Mouse (Mus musculus) thymus, adult 2 months (tissue): ENCODE measurements around the gene Mmp14. TPM values are rescaled to one million over a fixed set of nuclear protein-coding genes. Genes with fewer than 3 reads are reported as not detected.
A peak's percentile ranks its signal among the peaks of the same experiment; 100 is the strongest.

Source experiments
- DNase-seq: peaks from one replicate; pipeline ENCODE4 v3.0.0; 2021
- H3K27ac ChIP-seq: fragments of 200-500 bp; 2 replicates; pipeline ENCODE4 v1.5.1; 2012; ENCODE audit warnings: low read length, control low read depth; ENCODE audit not compliant: control insufficient read depth, insufficient read depth
- H3K27me3 ChIP-seq: fragments of 200-500 bp; 2 replicates; pipeline ENCODE4 v1.6.1; 2012; ENCODE audit warnings: mild to moderate bottlenecking, low read length, moderate library complexity, mixed read lengths; ENCODE audit not compliant: control insufficient read depth, insufficient read depth
- H3K36me3 ChIP-seq: fragments of 200-500 bp; 2 replicates; pipeline ENCODE4 v1.6.1; 2012; ENCODE audit warnings: mild to moderate bottlenecking, low read length, moderate library complexity; ENCODE audit not compliant: control insufficient read depth, insufficient read depth
- H3K4me1 ChIP-seq: fragments of 200-500 bp; replicated peaks from 2 replicates; pipeline ENCODE4 v1.6.1; 2012; ENCODE audit warnings: low read length; ENCODE audit not compliant: control insufficient read depth, insufficient read depth
- H3K4me3 ChIP-seq: fragments of 200-500 bp; 2 replicates; pipeline ENCODE4 v1.5.1; 2012; ENCODE audit warnings: mild to moderate bottlenecking, low read length, control low read depth, moderate library complexity; ENCODE audit not compliant: control insufficient read depth, insufficient read depth
- CTCF ChIP-seq: fragments of 200-500 bp; IDR thresholded peaks from 2 replicates; pipeline ENCODE4 v1.5.1; 2012; ENCODE audit warnings: mild to moderate bottlenecking, control low read depth, low read length, moderate library complexity, borderline replicate concordance; ENCODE audit not compliant: control insufficient read depth, poor library complexity, insufficient read depth; ENCODE audit errors: extremely low read depth
- POLR2A ChIP-seq: fragments of 200-500 bp; IDR thresholded peaks from 2 replicates; pipeline ENCODE4 v1.6.1; 2012; ENCODE audit warnings: mild to moderate bottlenecking, low read length, control low read depth, moderate library complexity; ENCODE audit not compliant: control insufficient read depth, poor library complexity, insufficient read depth; ENCODE audit errors: extremely low read depth
- WGBS: fragments of 180-500 bp; shearing (Covaris S2); methylation state at CpG from one replicate; pipeline ENCODE4 v1.1.7; 2018; 5-methylcytosine and 5-hydroxymethylcytosine counted together
- polyA plus RNA-seq: library from polyadenylated mRNA; depleted of rRNA; stranded (reverse); fragments of >200 nt; gene quantifications from 2 replicates; pipeline ENCODE4 v1.2.3, GENCODE M21; 2012; rRNA removed

The Mmp14 gene
- 76.5 and 89.3 TPM in 2 replicates for polyA plus RNA-seq

- WGBS, result 10% methylated on average over 49 of the region's 49 CpGs
- Histone ChIP-seq H3K27ac (no peak within 1 kb of the TSS), H3K27me3 (peaks cover 6% of the 10 kb centered on the region; the same call in 1 of the 2 replicates), H3K36me3 (no peaks in the 10 kb centered on the region), H3K4me3 (peak within 1 kb of the TSS; percentile 37), H3K4me1 (peaks cover 27% of the 10 kb centered on the region)
- TF ChIP-seq CTCF, result no peak
- no peak for TF ChIP-seq POLR2A
- peak; percentile 27 for DNase-seq
Measured at GRCm38 (mm10) chr14:54431334-54432077, at the start of gene Mmp14. Gene Mmp14, plus strand, starts transcription at chr14:54431612.

GRCm38 (mm10) chr14:54381816-54382215 is 49.6 kb upstream of the Mmp14 start:
- Histone ChIP-seq H3K36me3 (no peaks in the 10 kb centered on the region), H3K4me3 (no peak overlapping the region), H3K27ac (no peak overlapping the region), H3K4me1 (0 out of 2 replicates have a peak, but pooled peaks cover 6% of the 10 kb centered on the region), H3K27me3 (no peaks in the 10 kb centered on the region)
- no peak for TF ChIP-seq CTCF
- TF ChIP-seq POLR2A, result no peak
- 98% methylated on average over 10 of the region's 10 CpGs for WGBS
- DNase-seq, result no peak

- no peaks in the 10 kb centered on the region for H3K27me3 ChIP-seq
- no peak overlapping the region for H3K4me3 ChIP-seq
- H3K27ac ChIP-seq, result no peak overlapping the region
- WGBS, result 82% methylated on average over 9 of the region's 9 CpGs
- no peak for TF ChIP-seq CTCF
- H3K36me3 ChIP-seq, result no peaks in the 10 kb centered on the region
- 0 out of 2 replicates have a peak, but pooled peaks cover 6% of the 10 kb centered on the region for H3K4me1 ChIP-seq
- DNase-seq, result no peak
Measured at GRCm38 (mm10) chr14:54382641-54383040, 48.8 kb upstream of the Mmp14 start.

GRCm38 (mm10) chr14:54383355-54383771 is 48.0 kb upstream of the Mmp14 start:
- 55% methylated on average over 4 of the region's 4 CpGs for WGBS
- Histone ChIP-seq H3K4me3 (no peak overlapping the region), H3K27me3 (no peaks in the 10 kb centered on the region), H3K36me3 (no peaks in the 10 kb centered on the region), H3K4me1 (0 out of 2 replicates have a peak, but pooled peaks cover 6% of the 10 kb centered on the region), H3K27ac (no peak overlapping the region)
- DNase-seq, result no peak
- no peak for TF ChIP-seq POLR2A
- no peak for TF ChIP-seq CTCF

- Histone ChIP-seq H3K4me1 (0 out of 2 replicates have a peak, but pooled peaks cover 6% of the 10 kb centered on the region), H3K4me3 (no peak overlapping the region), H3K27me3 (no peaks in the 10 kb centered on the region), H3K36me3 (no peaks in the 10 kb centered on the region), H3K27ac (no peak overlapping the region)
- TF ChIP-seq CTCF (no peak), POLR2A (no peak)
- no peak for DNase-seq
- WGBS, result 87% methylated on average over 8 of the region's 8 CpGs
Measured at GRCm38 (mm10) chr14:54384396-54384795, 47.0 kb upstream of the Mmp14 start.

- no peak overlapping the region for H3K27ac ChIP-seq
- DNase-seq, result no peak
- H3K4me1 ChIP-seq, result 0 out of 2 replicates have a peak, but pooled peaks cover 6% of the 10 kb centered on the region
- no peak for TF ChIP-seq POLR2A
- no peak for TF ChIP-seq CTCF
- H3K27me3 ChIP-seq, result no peaks in the 10 kb centered on the region
- no peak overlapping the region for H3K4me3 ChIP-seq
- WGBS, result 93% methylated on average over 7 of the region's 7 CpGs
- no peaks in the 10 kb centered on the region for H3K36me3 ChIP-seq
Measured at GRCm38 (mm10) chr14:54385968-54386618, 45.3 kb upstream of the Mmp14 start.

- Histone ChIP-seq H3K4me3 (no peak overlapping the region), H3K27ac (no peak overlapping the region), H3K4me1 (0 out of 2 replicates have a peak, but pooled peaks cover 6% of the 10 kb centered on the region), H3K36me3 (no peaks in the 10 kb centered on the region), H3K27me3 (no peaks in the 10 kb centered on the region)
- DNase-seq, result no peak
- no peak for TF ChIP-seq CTCF
- TF ChIP-seq POLR2A, result no peak
- WGBS, result 95% methylated on average over 6 of the region's 6 CpGs
Measured at GRCm38 (mm10) chr14:54387546-54387945, 43.9 kb upstream of the Mmp14 start.
